Mouse (Mus musculus): ENCODE data around the gene Ppm1l.

Ppm1l gene

DNA sequence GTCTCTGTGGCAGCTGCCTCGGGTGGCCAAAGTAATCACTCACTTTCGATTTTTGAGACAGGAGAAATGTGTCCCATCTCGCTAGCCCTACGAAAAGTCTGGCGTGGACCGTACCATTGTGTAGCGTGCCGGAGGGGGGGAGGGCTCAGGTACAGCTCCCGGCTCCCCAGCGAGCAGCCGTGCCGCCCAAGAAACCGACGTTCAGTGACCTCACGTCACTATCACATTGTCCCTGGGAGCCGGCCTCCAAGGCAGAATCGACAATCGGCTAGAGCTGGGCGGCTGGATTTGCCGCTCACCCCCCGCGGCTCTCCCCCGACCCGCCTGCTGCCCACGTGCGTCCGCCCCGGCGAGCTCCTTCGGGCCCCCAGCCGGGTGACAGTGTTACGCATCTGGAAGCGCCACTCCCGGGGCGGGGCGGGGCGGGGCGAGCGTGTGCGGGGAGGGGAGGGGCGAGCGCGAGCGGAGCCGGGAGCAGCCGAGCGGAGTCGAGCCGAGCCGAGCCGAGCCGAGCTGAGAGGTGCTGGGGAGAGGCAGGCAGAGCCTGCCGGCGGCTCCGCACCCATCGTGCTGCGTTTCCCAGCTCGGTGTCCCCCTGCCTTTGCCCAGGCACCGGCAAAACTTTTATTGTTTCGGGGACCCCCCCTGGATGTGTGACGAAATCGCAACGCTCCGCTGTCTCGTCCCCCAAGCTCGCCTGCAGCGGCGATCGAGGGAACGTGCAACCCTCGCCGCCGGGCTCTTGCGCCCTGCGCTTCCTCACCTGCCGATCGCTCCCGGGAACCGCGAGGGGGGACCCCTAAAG is at the start of gene Ppm1l:
Gene Ppm1l, plus strand, starts transcription at position 471 of the 805 bp plus-strand sequence.
- peak; percentile 92 for DNase-seq

GRCm38 (mm10) chr3:69271812-69272211 is 44.8 kb upstream of the Ppm1l start:
- no peak for DNase-seq

- no peak for DNase-seq
Observed at GRCm38 (mm10) chr3:69274018-69274663, 42.5 kb upstream of the Ppm1l start.

DNA sequence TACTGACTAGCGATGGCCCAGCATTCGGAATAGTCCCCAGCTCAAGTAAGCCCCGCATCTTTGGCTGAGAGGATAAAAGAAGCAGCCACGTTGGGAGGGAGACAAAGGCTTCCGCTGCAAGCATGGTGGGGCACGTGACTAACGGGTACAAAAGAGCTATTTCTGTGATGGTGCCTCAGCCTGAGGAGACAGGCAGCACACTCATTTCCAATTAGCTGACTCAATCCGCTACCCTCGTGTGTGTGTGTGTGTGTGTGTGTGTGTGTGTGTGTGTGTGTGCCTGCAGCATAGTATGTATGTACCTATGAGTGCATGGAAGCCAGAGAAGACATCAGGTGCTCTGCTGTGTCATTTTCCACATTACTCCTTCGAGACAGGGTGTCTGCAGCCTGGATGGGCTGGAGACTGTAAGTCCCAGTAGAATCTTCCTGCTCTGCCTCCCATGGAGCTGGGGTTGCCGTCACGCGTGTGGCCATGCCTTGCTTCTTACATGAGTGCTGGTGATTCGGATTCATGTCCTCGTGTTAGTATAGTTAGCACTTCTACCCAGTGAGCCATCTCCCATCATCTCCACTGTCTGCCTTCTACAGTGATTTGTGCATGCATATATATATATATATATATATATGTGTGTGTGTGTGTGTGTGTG is 41.9 kb upstream of the Ppm1l start:
- no peak for DNase-seq

- no peak for DNase-seq
Observed at GRCm38 (mm10) chr3:69278648-69279047, 38.0 kb upstream of the Ppm1l start.

DNA sequence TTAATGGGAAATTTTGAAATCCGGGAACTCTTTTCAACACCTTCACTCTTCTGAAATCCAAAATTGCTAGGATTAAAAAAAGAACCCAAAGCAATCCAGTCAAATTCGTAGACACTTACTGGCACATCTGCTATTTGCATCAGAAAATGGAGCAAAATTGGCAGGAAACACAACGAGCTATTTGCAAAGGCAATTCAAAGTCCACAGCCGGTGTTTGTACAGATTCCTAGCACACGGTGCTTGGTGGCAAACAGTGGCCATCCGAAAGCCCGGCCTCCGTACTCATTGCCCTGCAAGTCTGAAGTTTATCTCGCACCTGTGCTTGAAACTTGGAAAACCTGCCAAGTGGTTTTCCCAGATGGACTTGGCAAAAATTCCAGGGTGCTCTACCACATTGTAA is 34.3 kb upstream of the Ppm1l start:
- no peak for DNase-seq

DNA sequence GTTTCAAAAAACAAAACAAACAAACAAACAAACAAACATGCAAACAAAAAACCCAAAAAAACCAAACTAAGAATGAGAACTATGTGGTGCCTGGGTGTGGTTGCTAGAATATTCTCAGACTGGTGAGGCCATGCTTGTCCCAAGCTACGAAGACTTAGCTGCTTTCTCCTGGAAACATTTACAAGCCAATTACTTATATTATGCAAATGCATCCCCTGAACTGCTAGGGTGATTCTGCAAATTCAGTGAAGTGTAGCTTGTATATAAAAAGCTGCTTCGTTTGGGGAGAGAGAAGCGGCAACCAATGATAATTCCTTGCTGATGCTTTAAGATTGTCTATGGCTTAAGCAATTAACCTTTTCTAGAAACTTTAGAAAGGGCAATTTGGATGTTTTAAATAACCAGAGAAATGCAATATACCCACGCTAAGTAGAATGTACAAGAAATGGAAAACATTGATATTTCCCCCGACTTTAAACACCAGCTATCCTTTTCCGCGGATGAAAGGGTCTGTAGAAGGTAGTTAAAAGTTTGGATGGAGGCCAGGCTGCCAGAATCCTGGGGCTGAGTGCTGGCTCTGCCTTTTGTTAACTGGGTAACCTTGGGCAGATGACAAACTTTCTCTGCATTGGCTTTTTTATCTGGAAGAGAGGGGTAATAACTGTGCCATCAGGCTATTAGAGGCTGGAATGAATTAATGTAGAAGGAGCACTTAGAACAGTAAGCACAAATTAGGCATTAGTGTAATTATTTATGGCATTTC is 33.4 kb upstream of the Ppm1l start:
- no peak for DNase-seq

DNA sequence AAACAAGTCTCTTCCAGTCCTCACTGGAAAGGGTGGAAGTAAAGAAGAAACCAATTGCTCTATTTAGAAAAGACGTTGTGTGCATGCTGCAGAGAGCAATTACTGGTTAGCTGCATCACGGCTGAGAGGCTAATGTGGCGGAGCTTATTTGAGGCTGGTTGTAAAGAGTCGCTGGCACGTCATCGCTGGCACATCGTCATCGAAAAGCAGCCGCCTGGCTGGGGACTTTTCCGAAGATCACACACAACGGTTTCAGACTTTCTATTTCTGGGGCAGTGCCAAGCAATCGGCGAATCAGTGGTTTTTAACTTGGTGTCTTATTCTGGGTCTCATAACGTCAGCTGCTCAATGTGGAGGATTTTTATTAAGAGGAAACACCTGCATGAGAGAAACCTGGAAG is 26.8 kb upstream of the Ppm1l start:
- peak; percentile 56 for DNase-seq

DNA sequence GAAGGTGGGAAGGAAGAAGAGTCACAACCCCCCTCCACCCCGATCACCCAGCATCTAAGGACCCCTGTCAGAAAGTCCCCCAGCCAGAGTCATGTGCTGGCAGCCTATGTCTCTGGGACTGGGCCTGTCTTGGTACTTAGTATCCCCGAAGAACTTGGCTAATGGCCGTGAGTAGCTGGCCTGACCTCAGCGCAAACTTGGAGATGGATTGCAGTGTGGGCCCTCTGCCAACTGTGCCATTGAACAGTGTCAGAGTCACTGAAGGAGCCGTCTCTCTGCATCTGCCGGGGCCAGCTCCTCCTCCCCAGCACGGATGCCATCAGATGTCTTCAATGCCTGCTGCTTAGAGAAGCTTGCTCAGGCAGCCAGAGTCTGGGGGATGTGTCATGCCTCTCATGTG is 26.4 kb upstream of the Ppm1l start:
- peak; percentile 32 for DNase-seq

DNA sequence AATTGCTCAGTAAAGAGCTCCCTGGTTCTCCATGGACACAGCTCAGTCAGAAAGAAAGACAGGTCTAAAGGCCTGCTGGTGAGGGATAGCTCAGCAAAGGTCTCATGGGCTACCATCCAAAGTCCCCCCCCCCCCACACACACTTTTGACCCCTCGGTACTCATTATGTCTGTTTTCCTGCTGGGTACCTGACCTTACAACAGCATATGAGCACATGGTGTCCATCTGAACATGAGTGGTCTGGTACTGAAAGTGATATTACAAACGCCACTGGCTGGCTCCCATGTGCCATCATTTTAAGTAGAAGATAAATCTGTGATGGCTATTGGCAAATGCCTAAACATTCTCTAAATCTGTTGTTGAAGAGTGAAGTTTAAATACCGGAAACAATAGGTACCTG is 25.8 kb upstream of the Ppm1l start:
- no peak for DNase-seq

DNA sequence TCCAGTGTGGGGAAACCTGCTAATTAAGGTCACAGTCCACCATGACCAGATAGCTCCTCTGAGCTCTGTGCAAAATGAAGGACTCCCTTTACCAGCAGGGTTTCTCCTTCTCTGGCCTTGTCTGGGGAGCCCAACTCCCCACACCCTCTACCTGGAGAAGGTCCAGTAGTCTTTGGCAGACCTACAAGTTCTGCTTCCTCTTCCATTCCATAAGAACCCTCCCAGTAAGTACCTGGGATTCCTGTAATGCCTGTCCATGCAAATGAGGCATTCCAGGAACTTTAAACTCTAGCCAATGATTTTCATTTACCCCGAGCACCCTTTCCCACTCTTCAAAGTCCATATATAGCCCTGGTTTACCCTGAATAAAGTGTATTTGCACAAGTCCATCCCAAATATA is 24.0 kb upstream of the Ppm1l start:
- no peak for DNase-seq

- no peak for DNase-seq
Observed at GRCm38 (mm10) chr3:69296270-69296669, 20.4 kb upstream of the Ppm1l start.

DNA sequence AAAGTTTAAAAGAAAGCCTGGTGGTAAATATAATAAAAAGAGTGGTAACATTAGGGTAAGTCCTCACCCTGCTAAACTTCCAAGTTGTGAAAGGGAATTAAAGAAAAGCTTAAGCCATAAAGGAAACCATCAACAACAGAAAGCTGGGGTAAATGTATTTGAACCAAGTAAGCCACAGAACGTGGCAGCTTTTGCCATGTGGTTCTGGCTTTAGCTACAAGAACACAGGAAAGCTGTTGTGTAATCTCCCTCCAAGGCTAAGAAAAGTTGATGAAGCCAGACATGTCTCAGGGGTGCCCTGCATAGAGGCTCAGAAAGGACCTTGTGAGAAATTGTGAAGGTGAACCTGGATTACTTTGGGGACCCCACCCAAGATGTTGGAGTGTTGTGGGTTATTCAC is 16.5 kb upstream of the Ppm1l start:
- no peak for DNase-seq

DNA sequence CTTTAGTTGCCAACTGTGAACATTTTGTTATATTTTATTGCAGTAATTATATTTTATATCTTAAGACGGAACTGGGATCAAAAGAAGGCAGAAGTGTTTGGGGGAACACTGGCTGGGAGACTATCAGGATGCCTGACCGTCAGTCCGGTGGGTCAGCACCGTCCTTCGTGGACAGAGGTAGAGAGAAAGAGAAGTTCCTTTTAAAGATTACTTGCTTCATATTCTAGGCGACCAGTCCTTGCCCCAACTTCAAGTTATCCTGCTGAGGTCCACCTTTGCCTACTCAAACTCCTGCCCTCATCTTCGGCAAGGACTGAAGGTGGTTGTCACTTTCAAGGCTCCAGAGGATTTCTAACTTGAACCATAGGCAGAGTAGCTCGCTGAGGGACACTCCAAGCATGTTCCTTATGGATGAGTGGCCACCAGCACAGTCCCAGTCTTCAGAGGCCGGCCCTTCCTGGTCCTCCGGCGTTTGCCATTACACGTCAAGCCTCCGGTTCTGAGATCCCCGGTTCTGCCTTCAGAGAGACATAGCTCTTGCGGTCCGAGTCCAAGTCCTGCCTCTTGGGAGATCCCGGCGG is 761 bp upstream of the Ppm1l start:
- no peak for DNase-seq

DNA sequence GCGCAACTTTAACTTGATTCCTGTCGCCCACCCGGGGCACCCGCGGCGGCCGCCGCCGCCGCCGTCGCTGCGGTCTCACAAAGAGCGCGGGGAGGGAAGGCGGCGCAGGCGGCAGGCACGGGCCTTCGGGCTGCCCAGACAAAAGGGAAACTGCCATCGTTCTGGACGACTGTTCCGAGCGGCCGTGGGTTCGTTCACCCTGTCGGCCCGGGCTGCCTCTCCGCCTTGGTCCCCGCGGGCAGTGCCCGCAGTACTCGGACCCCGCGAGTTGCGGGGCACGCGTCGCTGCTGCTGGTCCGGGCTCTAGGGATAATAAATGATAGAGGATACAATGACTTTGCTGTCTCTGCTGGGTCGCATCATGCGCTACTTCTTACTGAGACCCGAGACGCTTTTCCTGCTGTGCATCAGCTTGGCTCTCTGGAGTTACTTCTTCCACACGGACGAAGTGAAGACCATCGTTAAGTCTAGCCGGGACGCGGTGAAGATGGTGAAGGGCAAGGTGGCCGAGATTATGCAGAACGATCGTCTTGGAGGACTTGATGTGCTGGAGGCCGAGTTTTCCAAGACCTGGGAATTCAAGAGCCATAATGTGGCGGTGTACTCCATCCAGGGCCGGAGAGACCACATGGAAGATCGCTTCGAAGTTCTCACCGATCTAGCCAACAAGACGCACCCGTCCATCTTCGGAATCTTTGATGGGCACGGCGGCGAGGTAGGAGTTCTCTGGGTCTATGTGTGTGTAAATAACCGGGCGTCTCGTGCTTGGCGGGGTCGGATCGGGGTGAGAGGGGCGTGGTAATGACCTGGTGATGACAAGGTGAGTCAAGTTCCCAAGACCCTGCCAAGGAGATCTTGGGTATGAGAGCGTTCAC is 827 bp downstream of the Ppm1l start:
- DNase-seq = peak; percentile 26

DNA sequence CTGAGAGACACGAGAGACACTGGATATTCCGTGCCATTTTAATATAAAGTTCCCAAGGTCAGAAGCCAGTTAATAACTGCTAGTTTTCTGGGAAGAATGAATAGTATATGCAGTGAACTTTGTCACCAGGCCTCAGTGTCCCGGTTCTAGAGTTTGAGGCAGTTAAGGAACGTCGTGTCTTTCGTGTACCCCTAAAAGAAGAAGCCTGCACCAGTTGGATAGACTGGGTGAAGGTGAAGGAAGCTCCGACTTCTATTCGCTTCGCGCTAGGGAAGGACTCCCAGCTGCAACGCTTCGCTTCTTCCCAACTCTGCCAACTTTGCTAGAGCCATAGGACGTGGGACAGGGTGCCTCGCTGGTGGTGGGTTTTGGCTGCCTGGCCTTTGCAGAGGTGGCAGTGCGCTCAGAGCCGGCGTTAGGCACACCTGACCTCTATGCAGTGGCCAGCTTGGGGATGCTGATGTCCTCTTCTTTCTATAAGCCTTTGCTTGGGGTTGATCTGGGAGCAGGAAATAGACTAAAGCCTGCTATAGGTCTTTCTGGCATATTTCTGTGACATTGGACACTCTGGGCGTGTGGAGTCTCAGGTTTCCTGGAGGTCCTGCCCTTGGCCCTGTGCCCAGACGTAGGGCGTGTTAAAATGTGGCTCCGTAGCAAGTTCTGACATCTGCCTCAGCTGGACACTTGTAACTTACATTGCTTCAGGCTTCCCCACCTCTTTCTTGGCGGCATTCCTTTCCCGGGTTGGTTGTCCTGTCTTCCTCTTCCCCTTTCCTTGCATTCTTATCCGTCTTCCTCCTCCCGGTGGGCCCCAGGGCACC is 1.7 kb downstream of the Ppm1l start:
- DNase-seq = peak; percentile 20

GRCm38 (mm10) chr3:69319061-69319720 is 2.5 kb downstream of the Ppm1l start:
- no peak for DNase-seq

DNA sequence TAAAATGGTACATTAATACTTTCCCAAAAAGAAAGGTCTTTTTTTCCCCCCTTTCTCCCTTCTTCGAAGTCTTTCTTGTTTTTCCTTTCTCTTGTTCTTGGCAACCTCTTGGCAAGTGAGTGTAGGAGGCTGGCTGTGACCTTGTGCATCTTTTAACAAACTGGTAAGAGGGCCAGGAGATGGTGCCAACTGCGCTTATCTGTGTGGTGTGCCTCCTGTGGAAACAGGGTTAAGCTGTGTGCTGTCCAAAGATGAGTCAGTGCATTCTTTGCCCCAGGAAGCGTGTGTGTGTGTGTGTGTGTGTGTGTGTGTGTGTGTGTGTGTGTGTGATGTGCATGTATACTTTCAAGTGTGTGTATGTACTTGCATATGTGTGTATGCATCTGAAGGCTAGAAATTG is 7.3 kb downstream of the Ppm1l start:
- no peak for DNase-seq

- DNase-seq = no peak
Observed at GRCm38 (mm10) chr3:69329910-69330309, 13.2 kb downstream of the Ppm1l start.

- DNase-seq = no peak
Observed at GRCm38 (mm10) chr3:69333819-69334218, 17.2 kb downstream of the Ppm1l start.
